Mouse (Mus musculus): ENCODE data around the gene Pip5k1b. TPM values are rescaled to one million over a fixed set of nuclear protein-coding genes. Genes with fewer than 3 reads are reported as not detected.

Gene Pip5k1b
- polyA plus RNA-seq, 1 experiment from 2014 or later: 0.82 TPM

GRCm38 (mm10) chr19:24264991-24265390 lies 290.7 kb downstream of the Pip5k1b start:
- Histone ChIP-seq H3K4me3 (no peak overlapping the region), H3K36me3 (peaks cover 22% of the 10 kb centered on the region; the same call in 1 of the 2 replicates), H3K4me1 (replicated peaks) (peaks cover 21% of the 10 kb centered on the region), H3K4me2 (no peak overlapping the region), H3K9ac (no peak overlapping the region), H3K27ac (replicated peaks) (no peak overlapping the region), H3K27me3 (no peaks in the 10 kb centered on the region), H3K9me3 (no peaks in the 10 kb centered on the region)
- peak; percentile 73; the same call in 1 of the 2 replicates for ATAC-seq (ENCODE audit: low read depth)
- WGBS: 43% methylated on average over 7 of the region's 7 CpGs

- H3K4me3 ChIP-seq: no peak overlapping the region
Observed at GRCm38 (mm10) chr19:24262736-24263135, 292.9 kb downstream of the Pip5k1b start.

GRCm38 (mm10) chr19:24259390-24260351 lies 296.0 kb downstream of the Pip5k1b start:
- Histone ChIP-seq H3K4me1 (replicated peaks) (peaks cover 10% of the 10 kb centered on the region; the same call in 1 of the 2 replicates), H3K9me3 (no peaks in the 10 kb centered on the region), H3K9ac (no peak overlapping the region), H3K4me2 (no peak overlapping the region), H3K27me3 (no peaks in the 10 kb centered on the region), H3K4me3 (no peak overlapping the region), H3K27ac (replicated peaks) (no peak overlapping the region), H3K36me3 (peaks cover 17% of the 10 kb centered on the region; the same call in 1 of the 2 replicates)
- ATAC-seq (ENCODE audit: low read depth): no peak
- WGBS: 48% methylated on average over 12 of the region's 12 CpGs

More at GRCm38 (mm10) chr19:24262736-24263135, 292.9 kb downstream of the Pip5k1b start:
- ATAC-seq (ENCODE audit: low read depth): no peak
- H3K27me3 ChIP-seq: no peaks in the 10 kb centered on the region
- WGBS: 92% methylated on average over 14 of the region's 14 CpGs
- H3K27ac ChIP-seq (replicated peaks): no peak overlapping the region
- peaks cover 19% of the 10 kb centered on the region; the same call in 1 of the 2 replicates for H3K4me1 ChIP-seq (replicated peaks)
- H3K4me2 ChIP-seq: no peak overlapping the region
- no peak overlapping the region for H3K9ac ChIP-seq
- peaks cover 22% of the 10 kb centered on the region; the same call in 1 of the 2 replicates for H3K36me3 ChIP-seq
- H3K9me3 ChIP-seq: no peaks in the 10 kb centered on the region

- H3K4me1 ChIP-seq (replicated peaks): peaks cover 10% of the 10 kb centered on the region; the same call in 1 of the 2 replicates
- H3K36me3 ChIP-seq: peaks cover 12% of the 10 kb centered on the region; the same call in 1 of the 2 replicates
- no peaks in the 10 kb centered on the region for H3K27me3 ChIP-seq
- H3K27ac ChIP-seq (replicated peaks): no peak overlapping the region
- H3K4me2 ChIP-seq: no peak overlapping the region
- no peaks in the 10 kb centered on the region for H3K9me3 ChIP-seq
- H3K4me3 ChIP-seq: no peak overlapping the region
- WGBS: 86% methylated on average over 5 of the region's 5 CpGs
- no peak overlapping the region for H3K9ac ChIP-seq
- no peak for ATAC-seq (ENCODE audit: low read depth)
Observed at GRCm38 (mm10) chr19:24258368-24258767, 297.3 kb downstream of the Pip5k1b start.

GRCm38 (mm10) chr19:24257962-24258361 lies 297.7 kb downstream of the Pip5k1b start:
- 94% methylated on average over 6 of the region's 6 CpGs for WGBS
- no peak for ATAC-seq (ENCODE audit: low read depth)
- H3K4me2 ChIP-seq: no peak overlapping the region

GRCm38 (mm10) chr19:24253657-24254260 lies 301.9 kb downstream of the Pip5k1b start:
- H3K4me1 ChIP-seq (replicated peaks): no peaks in the 10 kb centered on the region; the same call in 1 of the 2 replicates
- no peaks in the 10 kb centered on the region for H3K36me3 ChIP-seq
- H3K4me2 ChIP-seq: no peak overlapping the region
- WGBS: 27% methylated on average over 9 of the region's 9 CpGs
- H3K9me3 ChIP-seq: no peaks in the 10 kb centered on the region
- no peaks in the 10 kb centered on the region for H3K27me3 ChIP-seq
- no peak overlapping the region for H3K9ac ChIP-seq
- no peak overlapping the region for H3K4me3 ChIP-seq
- H3K27ac ChIP-seq (replicated peaks): no peak overlapping the region
- ATAC-seq (ENCODE audit: low read depth): no peak

More at GRCm38 (mm10) chr19:24257962-24258361, 297.7 kb downstream of the Pip5k1b start:
- no peaks in the 10 kb centered on the region for H3K27me3 ChIP-seq
- H3K27ac ChIP-seq (replicated peaks): no peak overlapping the region
- H3K36me3 ChIP-seq: peaks cover 10% of the 10 kb centered on the region; the same call in 1 of the 2 replicates
- no peak overlapping the region for H3K4me3 ChIP-seq
- H3K4me1 ChIP-seq (replicated peaks): peaks cover 10% of the 10 kb centered on the region; the same call in 1 of the 2 replicates
- no peaks in the 10 kb centered on the region for H3K9me3 ChIP-seq
- H3K9ac ChIP-seq: no peak overlapping the region

- WGBS: 18% methylated on average over 6 of the region's 6 CpGs
- H3K36me3 ChIP-seq: no peaks in the 10 kb centered on the region
- no peaks in the 10 kb centered on the region for H3K27me3 ChIP-seq
- no peak overlapping the region for H3K9ac ChIP-seq
- no peaks in the 10 kb centered on the region; the same call in 1 of the 2 replicates for H3K4me1 ChIP-seq (replicated peaks)
- no peaks in the 10 kb centered on the region for H3K9me3 ChIP-seq
- H3K4me3 ChIP-seq: no peak overlapping the region
- 0 out of 2 replicates have a peak overlapping the region, but pooled peaks have one; percentile 19 for H3K27ac ChIP-seq (replicated peaks)
- ATAC-seq (ENCODE audit: low read depth): no peak
- H3K4me2 ChIP-seq: no peak overlapping the region
Observed at GRCm38 (mm10) chr19:24251869-24252268, 303.8 kb downstream of the Pip5k1b start.

Other genes starting within 250 kb of the Pip5k1b start
- 55.6 and 59.6 TPM in 2 replicates for gene Fam122a, start 78.5 kb downstream of the Pip5k1b start, polyA plus RNA-seq (2015; fragmentation: Nextera tagmentation; extraction: Ambion mirVana)
- 1.5 and 2.2 TPM in 2 replicates for gene Tmem252, start 118.1 kb upstream of the Pip5k1b start, polyA plus RNA-seq (2015; fragmentation: Nextera tagmentation; extraction: Ambion mirVana)

Data from neural tube, embryonic 13.5 days (tissue).